Mouse (Mus musculus) heart, postnatal 10 days (tissue): ENCODE measurements around the gene Trappc4. TPM values are rescaled to one million over a fixed set of nuclear protein-coding genes. Genes with fewer than 3 reads are reported as not detected.
A peak's percentile ranks its signal among the peaks of the same experiment; 100 is the strongest.
"Not testable (repeated sequence)": the region's sequence is repeated elsewhere in the genome, so short reads cannot be mapped to it uniquely, and the experiment has no call there.

Source experiments
- DNase-seq, 2 experiments: peaks; one replicate each; pipeline ENCODE4 v3.0.0; 2021
- intact Hi-C: fragments of 180-260 bp; cut with DNase I; formaldehyde crosslinking; loops from one replicate; pipeline ENCODE4 v1.15.1; 2025
- total RNA-seq, 2 experiments: library from RNA; stranded (reverse); gene quantifications; 2 replicates each; pipeline ENCODE4 v1.2.3; 2021

Trappc4 gene
- total RNA-seq, 2 experiments from 2014 or later: 34.8 to 42.5 TPM

GRCm38 (mm10) chr9:44410647-44411336 is 3.4 kb upstream of the Trappc4 start:
- intact Hi-C loops: no loop called here
- DNase-seq: no peak

GRCm38 (mm10) chr9:44408693-44409092 is 1.3 kb upstream of the Trappc4 start:
- intact Hi-C loops, DNase-seq: not testable (repeated sequence)

DNA sequence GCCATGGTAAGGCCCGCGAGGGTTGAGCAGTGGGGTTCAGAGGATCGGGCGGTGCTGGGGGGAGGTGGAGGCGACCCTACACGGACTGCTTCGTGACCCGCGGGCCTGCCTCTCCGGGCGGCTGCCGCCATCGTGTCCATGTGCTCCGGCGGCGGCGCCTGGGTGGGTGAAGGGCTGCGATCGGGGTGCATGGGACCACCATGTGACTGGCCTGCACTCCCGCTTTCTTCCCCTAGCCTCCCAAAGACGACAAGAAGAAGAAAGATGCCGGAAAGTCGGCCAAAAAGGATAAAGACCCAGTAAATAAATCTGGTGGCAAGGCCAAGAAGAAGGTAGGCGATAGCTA is 325 bp upstream of the Trappc4 start:
- intact Hi-C loops: no loop called here
- no peak for DNase-seq

GRCm38 (mm10) chr9:44405011-44405410 is 2.4 kb downstream of the Trappc4 start:
- intact Hi-C loops: no loop called here
- no peak for DNase-seq

DNA sequence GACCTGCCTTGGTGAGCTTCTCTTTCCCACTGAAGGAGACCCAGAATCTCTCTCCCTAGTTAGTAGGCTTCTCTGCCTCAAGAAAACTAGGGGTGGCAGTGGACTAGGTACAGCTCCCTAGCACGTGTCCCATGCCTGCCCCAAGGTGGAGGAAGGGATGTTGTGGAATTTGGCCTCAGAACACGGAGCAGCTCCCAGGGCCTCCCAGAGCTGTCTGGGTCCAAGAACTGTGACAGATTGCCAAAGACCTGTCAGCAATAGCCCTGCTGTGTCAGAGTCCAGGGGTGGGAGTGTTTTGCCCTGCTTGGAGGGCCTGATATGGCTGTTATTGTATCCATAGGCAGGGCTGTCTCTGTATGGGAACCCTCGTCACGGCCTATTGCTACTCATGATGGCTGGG is 6.3 kb downstream of the Trappc4 start:
- intact Hi-C loops: no loop called here
- DNase-seq: peak; percentile 80 to 82

- DNase-seq: peak; percentile 62 to 70
- intact Hi-C loops: loop anchor here (10.0 kb wide), 1 partner anchor 415 kb away; no protein-coding TSS in a partner anchor
These were observed 7.6 kb downstream of the Trappc4 start for GRCm38 (mm10) chr9:44399795-44400114.

- no peak for DNase-seq
These were observed 8.1 kb downstream of the Trappc4 start for GRCm38 (mm10) chr9:44399114-44399794.

DNA sequence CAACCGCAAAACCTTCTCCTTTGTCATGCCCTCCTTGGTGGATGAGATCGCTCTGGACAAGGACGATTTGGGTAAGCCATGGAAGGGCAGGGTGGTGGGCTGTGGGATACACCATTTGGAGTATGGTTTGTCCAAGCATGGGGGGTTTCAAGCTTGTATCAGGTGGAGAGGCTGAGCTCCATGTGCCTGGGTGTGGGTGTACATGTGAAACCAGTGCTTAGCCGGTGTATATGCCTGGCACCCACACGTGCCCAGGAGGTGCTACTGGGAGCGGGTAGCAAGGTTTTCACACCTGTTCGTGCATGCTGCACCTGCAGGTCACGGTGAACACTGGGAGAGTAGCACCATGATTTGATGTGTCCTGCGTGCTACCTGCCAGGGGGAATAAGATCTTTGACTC is 8.8 kb downstream of the Trappc4 start:
- intact Hi-C loops: loop anchor here (10.0 kb wide), 1 partner anchor 414 kb away; no protein-coding TSS in a partner anchor
- DNase-seq: no peak

More at GRCm38 (mm10) chr9:44399114-44399794, 8.1 kb downstream of the Trappc4 start:
- intact Hi-C loops: loop anchor here (10.0 kb wide), 1 partner anchor 414 kb away; no protein-coding TSS in a partner anchor

- DNase-seq: no peak
- intact Hi-C loops: loop anchor here (10.0 kb wide), 1 partner anchor 413 kb away; no protein-coding TSS in a partner anchor
These were observed 9.3 kb downstream of the Trappc4 start for GRCm38 (mm10) chr9:44398087-44398486.

DNA sequence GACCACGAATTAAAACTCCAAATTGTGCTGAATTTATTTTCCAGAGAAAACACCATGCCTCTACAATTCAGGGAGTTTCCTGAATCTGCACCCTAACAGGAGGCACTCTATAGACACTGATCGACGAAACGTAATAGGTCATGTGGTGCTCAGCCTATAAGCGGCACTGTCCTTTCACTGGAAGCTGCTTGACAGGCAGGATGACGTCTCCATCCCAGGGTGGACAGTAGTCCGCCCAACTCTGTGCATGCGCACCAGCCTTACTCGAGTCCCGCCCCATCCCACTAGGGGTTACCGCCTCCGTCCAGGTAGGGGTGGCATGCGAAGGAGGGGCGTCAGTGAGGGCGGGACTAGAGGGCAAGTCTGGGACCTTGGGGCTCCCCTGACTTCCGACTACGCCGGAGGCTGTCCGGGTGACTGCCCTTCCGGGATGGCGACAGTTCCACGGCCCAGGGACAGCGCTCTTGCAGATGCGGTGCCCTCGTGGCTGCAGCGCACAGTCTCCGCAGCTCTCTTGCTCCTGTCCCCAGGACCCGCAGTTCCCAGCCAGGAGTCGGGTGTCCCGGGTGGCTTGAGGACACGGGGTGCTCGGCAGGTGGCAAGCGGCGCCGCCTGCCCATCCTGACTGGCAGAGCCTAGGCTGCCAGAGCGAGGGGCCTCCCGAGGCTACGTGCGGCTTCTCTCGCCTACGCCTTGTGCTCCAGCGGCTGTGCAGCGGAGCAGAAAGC is 10.6 kb downstream of the Trappc4 start, which contains the start of gene Slc37a4:
Slc37a4 (plus strand) TSS at position 169 of the 728 bp plus-strand sequence.
- intact Hi-C loops: loop anchor here (10.0 kb wide), 1 partner anchor 412 kb away; no protein-coding TSS in a partner anchor
- peak; percentile 96 to 97 for DNase-seq

DNA sequence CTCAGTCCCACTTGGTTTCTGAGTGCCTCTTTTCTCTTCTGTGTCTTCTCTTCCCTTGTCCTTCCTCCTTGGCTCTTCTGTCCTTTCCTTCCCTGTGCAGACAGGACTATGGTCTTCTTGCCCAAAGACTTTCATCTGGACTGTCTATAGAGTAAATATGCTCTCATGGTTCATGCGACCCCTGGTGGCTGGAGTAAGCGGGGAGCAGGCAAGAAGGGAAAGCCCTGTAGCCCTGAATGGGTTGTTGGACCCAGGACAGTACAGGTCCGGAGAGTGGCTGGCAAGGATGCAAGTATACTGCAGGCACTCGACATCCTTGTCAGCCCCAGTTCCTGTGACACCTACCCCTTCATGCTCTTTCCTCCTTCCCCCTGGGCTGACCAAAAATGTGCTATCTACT is 15.9 kb downstream of the Trappc4 start:
- intact Hi-C loops: loop anchor here (5.0 to 10.0 kb wide), 4 partner anchors 99 to 407 kb away; no protein-coding TSS in a partner anchor
- peak; percentile 77 to 86 for DNase-seq

GRCm38 (mm10) chr9:44389273-44389672 is 18.1 kb downstream of the Trappc4 start:
- intact Hi-C loops: no loop called here
- peak; percentile 42 to 65 for DNase-seq

- intact Hi-C loops: no loop called here
- no peak for DNase-seq
These were observed 20.2 kb downstream of the Trappc4 start for GRCm38 (mm10) chr9:44387221-44387620.

DNA sequence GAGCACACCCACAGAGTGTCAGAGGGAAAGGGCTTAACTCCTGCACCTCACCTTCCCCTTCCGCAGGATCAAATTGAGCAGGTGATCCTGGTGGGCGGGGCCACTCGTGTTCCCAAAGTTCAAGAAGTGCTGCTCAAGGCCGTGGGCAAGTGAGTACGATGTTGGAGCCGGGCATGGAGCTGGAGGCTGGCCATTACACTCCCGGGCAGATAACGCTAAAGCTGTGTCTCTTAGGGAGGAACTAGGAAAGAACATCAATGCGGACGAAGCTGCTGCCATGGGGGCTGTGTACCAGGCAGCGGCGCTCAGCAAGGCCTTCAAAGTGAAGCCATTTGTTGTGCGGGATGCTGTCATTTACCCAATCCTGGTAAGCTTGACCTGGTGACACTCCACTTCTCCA is 22.8 kb downstream of the Trappc4 start:
- no peak for DNase-seq
- intact Hi-C loops: no loop called here

- no peak for DNase-seq
- intact Hi-C loops: no loop called here
These were observed 27.5 kb downstream of the Trappc4 start for GRCm38 (mm10) chr9:44379862-44380261.

GRCm38 (mm10) chr9:44379054-44379834 is 28.2 kb downstream of the Trappc4 start, which contains the start of gene Hyou1:
Hyou1 (plus strand) TSS chr9:44379490.
- peak; percentile 99 to 100 for DNase-seq
- intact Hi-C loops: no loop called here

GRCm38 (mm10) chr9:44378153-44378730 is 29.2 kb downstream of the Trappc4 start:
- intact Hi-C loops: no loop called here
- no peak for DNase-seq

- intact Hi-C loops, DNase-seq: not testable (repeated sequence)
These were observed 30.1 kb downstream of the Trappc4 start for GRCm38 (mm10) chr9:44377335-44377734.

GRCm38 (mm10) chr9:44376141-44376540 is 31.3 kb downstream of the Trappc4 start:
- intact Hi-C loops: no loop called here
- no peak for DNase-seq

DNA sequence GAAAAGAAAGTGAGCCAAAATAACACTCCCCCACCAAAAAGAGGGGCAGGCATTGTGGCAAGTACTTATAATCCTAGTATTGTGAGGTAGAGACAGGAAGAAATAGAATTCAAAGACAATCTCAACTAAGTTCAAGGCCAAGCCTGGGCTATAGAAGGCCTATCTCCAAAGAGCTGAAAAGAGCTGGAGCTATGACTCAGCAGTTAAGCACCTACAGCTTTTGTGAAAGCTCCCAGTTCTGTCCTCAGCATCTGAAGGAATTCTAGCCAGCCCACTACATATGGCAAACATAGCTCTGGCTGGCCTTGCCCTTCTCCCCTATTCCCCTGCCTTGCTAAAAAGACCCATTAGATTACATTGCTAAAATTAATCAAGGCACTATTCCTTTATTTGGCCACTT is 34.0 kb downstream of the Trappc4 start:
- intact Hi-C loops: no loop called here
- DNase-seq: no peak
